ENCODE assay signal across 17 mouse cellular contexts in genomic region chr11:108955943-108956342, GRCm38 (mm10). TPM values are rescaled to one million over a fixed set of nuclear protein-coding genes. Genes with fewer than 3 reads are reported as not detected.
"Had no signal": no experiment of that assay in that cellular context is flagged by ENCODE, and none has a peak within 500 bp of the region (broad histone marks: within the 10 kb centered on the region; RNA-seq: fewer than 3 reads in every experiment).

No protein-coding gene starts in this region.

- H3K27me3 ChIP-seq: lung, embryonic 15.5 days; megakaryocyte, embryonic 14.5 days; midbrain, embryonic 13.5 days; midbrain, embryonic 15.5 days; neural tube, embryonic 12.5 days; stomach, embryonic 15.5 days had no signal

- H3K4me2 ChIP-seq: lung, embryonic 15.5 days; midbrain, embryonic 11.5 days; midbrain, embryonic 13.5 days; midbrain, embryonic 15.5 days; neural tube, embryonic 12.5 days; stomach, embryonic 15.5 days had no signal

- DNase-seq: lung, adult 2 months; lung, postnatal 14 days; lung, postnatal 36 days; right cerebral cortex, postnatal 14 days; thymus, adult 2 months; thymus, postnatal 14 days; thymus, postnatal 36 days had no signal

- H3K27ac ChIP-seq: lung, embryonic 15.5 days; macrophage; midbrain, embryonic 13.5 days; midbrain, embryonic 15.5 days; neural tube, embryonic 12.5 days; stomach, embryonic 15.5 days; stomach, postnatal 0 days had no signal

- H3K4me3 ChIP-seq: lung, embryonic 15.5 days; megakaryocyte, embryonic 14.5 days; midbrain, embryonic 13.5 days; midbrain, embryonic 15.5 days; neural tube, embryonic 12.5 days; stomach, embryonic 15.5 days had no signal

- H3K9me3 ChIP-seq: lung, embryonic 15.5 days; midbrain, embryonic 13.5 days; midbrain, embryonic 15.5 days; neural tube, embryonic 12.5 days; stomach, embryonic 15.5 days had no signal

- H3K4me1 ChIP-seq: lung, embryonic 15.5 days; megakaryocyte, embryonic 14.5 days; midbrain, embryonic 15.5 days; stomach, embryonic 15.5 days had no signal

- H3K9ac ChIP-seq: lung, embryonic 15.5 days; midbrain, embryonic 13.5 days; midbrain, embryonic 15.5 days; neural tube, embryonic 12.5 days; stomach, embryonic 15.5 days had no signal

- H3K36me3 ChIP-seq: midbrain, embryonic 15.5 days; stomach, embryonic 15.5 days had no signal

- ATAC-seq: lung, postnatal 0 days; midbrain, embryonic 13.5 days; midbrain, embryonic 15.5 days had no signal

RNA-seq across cellular contexts. Expression of gene Axin2, which starts 35.8 kb away (rescaled TPM):
- polyA plus RNA-seq: macrophage had no signal
